Mouse (Mus musculus) mouse trophoblast stem cell (cell line): ENCODE measurements around the gene Scn3b.

Experiments
- in situ Hi-C, 2 experiments: fragments of 300-500 bp; cut with MseI, MboI; formaldehyde crosslinking; loops; 2 replicates in 1 of 2; 3 replicates in 1 of 2; pipeline ENCODE4 v1.15.1; 2025

The Scn3b gene

DNA sequence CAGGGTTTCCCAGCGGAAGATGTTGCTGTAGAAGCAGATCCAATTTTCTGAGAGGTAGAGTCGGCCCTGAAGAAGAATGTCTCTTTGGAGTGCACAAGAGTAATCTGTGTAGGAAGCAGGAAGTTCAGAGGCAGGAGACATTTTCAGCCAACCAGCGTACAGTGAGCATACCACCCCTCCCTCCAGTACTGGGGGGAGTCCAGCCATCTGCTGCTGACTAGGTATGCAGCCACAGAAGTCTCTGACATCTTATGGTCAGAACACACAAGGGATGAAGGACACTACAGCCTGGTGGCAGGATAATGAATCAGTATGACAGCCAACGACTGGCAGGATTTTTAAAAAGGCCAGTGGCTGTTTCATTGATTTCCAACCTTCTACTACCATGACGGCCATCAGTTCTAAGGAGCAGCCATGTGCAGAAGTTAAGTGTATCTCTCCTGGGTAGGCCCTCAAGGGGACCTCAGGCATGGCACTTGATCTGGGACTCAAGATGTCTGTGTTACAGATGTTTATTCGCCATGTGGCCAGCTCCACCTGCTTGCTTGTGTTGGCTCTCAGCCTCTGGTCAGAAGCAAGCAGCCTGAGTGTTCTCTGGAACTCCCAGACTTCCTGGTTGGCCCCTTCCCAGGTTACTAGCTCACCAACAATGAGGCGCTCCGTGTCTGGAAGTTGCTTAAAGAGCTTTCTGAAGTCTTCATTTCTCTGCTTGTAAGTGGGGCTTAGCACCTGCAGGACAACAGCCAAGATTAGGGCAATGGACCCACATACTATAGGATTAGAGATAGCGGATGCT is 48.0 kb downstream of the Scn3b start:
- in situ Hi-C loops, result no loop called here

GRCm38 (mm10) chr9:40317735-40318134 is 48.7 kb downstream of the Scn3b start:
- in situ Hi-C loops, result no loop called here

DNA sequence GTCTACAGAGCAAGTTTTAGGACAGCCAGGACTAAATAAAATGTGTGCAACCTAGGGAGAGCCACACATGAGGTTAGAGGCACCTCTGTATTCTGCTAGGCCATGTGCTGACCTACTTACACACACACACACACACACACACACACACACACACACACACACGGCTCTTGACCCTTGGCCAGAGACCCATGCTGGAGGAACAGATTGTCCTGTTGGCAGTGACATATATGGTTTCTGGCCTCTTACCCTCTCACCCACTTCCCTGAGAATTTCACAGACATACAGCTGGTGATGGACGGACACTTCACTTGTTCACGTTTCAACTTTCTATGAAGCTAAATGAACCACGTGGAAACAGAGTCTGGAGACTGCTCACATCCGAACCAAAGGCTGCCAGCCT is 49.8 kb downstream of the Scn3b start:
- in situ Hi-C loops, result no loop called here

DNA sequence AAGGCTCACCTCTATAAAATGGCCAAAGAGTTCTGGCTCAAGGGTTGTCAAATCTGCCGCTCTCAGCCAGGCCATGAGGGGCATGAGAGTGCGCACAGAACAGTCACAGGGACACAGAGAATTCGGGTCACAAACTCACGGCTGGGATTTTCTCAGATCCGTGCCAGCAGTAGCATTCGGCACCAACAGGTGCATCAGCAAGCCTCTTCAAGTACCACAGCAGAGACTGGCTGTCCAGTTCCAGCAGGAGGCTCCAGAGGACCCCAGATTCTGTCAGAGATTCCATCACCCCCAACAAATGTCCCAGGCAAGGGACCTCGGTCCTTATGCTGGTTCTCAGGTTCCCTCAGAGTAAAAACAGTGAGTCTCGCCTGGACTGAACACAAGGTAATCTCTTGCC is 51.4 kb downstream of the Scn3b start:
- in situ Hi-C loops, result no loop called here

DNA sequence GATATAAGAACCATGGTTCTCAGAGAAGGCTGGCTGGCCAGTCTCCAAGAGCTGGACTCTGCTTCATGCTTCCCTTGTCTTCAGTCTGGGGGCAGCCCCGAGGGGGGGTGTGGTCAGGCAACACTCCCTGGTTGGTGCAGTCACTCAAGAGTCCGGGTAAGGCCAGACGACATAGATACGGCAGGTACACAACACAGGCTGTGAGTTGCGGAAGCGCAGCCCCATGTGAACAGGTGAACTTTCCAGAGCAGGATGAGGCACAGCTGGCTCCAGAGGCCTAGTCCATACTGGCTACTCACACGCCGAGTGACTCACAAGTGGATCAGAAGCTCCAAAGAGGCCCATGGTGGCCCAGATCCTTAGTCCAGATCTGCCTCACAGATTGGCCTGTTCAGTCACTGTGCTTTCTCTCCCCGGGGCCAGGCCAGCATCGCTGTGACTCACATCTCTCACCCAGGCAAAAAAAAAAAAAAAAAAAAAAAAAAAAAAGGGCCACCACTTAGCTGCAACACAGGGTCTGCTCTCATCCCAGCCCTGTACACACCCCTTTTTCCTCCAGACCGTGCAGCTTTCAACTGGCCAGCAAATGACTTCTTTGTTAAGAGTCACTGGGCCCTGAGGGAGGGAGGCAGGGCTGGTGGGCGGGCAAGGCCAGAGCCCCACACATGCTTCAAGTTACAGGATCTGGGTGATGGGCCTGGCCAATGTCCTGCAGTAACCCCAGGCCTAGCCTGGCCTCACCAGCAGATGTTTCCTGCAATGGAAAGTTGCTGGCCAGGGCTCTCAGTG is 52.1 kb downstream of the Scn3b start:
- in situ Hi-C loops, result no loop called here

- in situ Hi-C loops, result no loop called here
These were observed 52.6 kb downstream of the Scn3b start for GRCm38 (mm10) chr9:40321668-40322003.

DNA sequence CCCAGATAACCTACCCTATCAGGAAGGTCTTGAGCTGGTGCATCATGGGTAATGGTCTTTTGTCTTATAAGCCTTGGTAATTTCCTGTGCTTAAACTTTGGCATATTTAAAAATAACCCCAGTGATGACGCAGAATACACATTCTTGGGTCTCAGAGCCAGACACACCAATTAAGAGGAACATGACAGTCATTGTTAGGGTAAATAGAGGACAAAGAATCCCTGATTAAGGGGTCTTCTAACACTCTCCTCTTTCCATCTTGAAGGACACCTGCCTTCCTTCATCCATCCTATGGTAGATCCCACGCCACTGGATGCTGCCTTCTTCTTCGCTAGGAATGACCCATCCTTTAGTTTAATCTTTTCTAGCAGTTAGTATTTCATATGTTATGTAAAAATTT is 53.4 kb downstream of the Scn3b start:
- in situ Hi-C loops, result no loop called here

DNA sequence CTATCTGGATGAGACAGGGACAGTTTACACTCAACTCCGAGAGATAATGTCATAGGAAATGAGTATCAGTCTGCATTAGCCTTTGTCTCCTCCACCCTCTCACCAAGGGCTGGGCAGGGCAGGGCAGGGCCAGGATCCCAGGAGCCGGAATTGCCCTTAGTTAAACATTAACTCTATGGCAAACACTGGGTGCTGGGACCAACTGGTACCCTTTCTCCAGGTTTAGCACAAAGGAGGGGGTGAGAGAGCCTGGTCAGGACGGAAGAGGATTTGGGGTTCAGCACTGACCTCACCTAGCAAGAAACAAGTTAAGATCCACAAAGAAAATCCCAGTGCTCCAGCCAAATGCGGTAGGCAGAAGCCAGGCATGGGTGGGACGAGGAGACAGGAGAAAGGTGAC is 54.2 kb downstream of the Scn3b start:
- in situ Hi-C loops, result no loop called here

GRCm38 (mm10) chr9:40323773-40324172 is 54.8 kb downstream of the Scn3b start:
- in situ Hi-C loops, result no loop called here

- in situ Hi-C loops, result no loop called here
These were observed 55.3 kb downstream of the Scn3b start for GRCm38 (mm10) chr9:40324232-40324792.

GRCm38 (mm10) chr9:40324826-40325225 is 55.8 kb downstream of the Scn3b start:
- in situ Hi-C loops, result no loop called here

DNA sequence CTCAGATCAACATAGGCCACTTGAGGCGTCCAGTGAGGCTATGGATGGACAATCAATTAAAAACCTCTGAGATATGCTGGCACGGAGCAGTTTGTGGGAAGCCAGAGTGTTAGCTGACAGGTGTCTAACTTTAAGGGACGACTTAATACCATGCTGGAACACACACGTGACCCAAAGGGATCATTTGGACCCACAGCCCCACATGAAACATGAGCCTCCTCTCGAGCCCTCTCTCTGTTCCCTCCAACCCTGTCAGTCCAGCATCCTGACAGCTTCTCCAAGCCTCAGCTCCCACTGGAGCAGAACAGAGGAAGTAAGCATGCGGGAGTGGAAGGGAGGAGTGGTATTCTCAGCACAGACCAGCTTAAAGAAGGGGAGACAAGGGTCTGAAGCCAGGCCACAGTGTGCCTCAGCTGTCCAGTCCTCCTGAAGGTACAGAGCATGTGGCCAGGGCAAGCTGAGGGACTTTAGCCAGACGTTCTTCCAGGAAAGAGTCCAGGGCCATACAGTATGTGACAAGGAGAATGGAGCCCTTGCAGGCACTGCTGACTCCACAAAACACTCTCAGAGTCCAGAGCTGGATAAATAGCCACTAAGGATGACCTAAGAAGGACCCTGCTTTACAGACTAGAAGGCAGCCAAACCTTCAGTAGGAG is 57.4 kb downstream of the Scn3b start:
- in situ Hi-C loops, result no loop called here

- in situ Hi-C loops, result no loop called here
These were observed 61.8 kb downstream of the Scn3b start for GRCm38 (mm10) chr9:40330609-40331382.

DNA sequence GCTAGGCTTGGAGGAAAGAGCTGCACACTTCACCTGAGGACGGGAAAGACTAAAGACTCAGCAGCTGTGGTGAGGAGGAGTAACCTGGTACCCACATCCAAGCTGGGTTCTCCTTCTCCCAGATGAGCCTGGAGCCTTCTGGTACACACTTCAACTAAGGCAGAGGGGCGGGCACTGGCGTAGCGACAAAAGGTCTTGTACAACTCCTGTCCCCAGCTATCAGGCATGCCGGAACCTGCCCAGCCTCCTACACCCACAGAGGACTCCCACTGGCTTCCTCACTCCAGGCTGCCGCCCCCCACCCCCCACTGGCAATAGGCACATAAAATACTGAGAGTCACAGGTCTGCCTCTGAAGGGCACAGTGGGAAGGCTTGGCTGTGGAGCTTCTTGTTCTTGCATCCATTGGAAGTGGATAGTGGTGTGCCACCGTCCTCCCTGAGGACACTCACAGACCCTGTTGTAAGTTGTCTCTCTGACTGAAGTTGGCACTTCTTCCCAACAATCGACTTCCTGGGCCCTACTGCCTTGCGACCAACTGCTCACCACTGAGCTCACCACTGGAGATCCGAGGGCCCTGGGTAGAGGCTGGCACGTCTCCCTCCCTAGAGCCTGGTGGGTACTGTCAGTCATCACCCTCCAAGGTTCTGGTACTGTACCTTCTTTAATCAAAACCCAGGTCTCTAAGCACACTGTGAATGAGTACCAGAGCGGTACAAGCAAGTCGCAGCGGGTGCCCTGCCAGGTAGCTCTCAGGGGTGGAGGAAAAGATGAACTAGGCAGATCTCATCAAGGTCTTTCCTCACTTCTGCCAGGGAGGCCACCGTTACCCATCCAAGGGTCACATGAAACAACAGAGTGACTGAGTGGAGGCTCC is 62.6 kb downstream of the Scn3b start:
- in situ Hi-C loops, result no loop called here

DNA sequence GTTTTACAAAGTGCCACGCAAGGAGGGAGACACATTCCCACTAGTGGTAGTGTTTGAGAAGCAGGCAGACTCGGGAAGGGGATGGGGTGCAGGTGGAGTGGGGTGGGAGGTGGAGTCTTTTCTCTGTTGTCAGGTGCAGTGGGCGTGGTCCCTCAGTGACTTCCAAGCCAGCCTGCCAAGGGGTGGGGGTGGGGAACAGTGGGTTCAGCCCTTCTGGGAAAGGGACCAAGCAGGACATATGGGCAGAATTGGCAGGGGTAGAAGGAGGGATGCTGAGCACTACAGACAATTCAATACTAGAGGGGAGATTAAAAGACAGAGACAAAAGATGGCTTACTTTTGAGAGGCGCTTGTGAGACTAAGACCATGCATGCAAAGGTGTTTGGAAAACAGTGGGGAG is 63.3 kb downstream of the Scn3b start:
- in situ Hi-C loops, result no loop called here

DNA sequence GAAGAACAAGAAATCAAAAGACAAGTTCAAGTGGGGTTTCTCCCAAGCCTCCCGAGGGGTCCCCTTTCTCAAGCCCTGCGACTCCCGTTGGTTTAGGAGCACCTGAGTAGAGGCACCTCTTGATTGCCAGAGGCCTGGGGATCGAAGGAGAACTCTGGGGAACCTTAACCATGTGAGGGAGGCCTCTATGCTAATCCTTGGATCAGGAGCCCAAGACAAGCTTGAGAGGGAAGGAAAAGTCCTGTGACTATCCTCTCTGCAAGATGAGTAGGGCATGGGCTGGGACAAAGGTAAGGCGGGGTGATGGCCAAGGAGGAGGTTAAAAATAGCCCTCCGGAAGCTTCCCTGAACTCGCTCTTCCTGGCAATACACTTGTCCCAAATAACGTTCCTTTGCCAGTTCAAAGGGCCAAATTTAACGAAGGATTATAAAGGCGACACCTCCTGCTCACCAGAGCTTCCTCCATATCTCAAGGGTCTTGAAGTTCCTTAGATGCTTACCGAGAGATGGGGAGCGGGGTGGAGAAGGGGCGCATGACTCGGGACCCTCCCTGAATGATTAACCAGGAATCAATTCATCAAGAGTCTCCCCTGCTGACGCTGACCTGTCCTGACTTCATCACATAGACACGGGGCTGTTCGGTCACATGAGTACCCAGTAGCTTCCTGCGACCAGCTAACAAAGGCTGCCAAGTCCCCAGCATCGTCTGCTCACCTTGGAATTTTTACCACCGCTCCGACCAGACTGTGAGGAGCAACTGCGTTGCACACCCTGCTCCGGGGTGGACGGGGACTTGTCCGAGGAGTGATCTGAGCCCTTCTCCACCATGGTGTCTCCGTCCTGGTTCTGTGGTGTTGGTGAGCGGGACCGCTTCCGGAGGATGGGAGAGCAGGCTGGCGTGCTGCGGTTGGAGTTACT is 64.0 kb downstream of the Scn3b start:
- in situ Hi-C loops, result no loop called here

DNA sequence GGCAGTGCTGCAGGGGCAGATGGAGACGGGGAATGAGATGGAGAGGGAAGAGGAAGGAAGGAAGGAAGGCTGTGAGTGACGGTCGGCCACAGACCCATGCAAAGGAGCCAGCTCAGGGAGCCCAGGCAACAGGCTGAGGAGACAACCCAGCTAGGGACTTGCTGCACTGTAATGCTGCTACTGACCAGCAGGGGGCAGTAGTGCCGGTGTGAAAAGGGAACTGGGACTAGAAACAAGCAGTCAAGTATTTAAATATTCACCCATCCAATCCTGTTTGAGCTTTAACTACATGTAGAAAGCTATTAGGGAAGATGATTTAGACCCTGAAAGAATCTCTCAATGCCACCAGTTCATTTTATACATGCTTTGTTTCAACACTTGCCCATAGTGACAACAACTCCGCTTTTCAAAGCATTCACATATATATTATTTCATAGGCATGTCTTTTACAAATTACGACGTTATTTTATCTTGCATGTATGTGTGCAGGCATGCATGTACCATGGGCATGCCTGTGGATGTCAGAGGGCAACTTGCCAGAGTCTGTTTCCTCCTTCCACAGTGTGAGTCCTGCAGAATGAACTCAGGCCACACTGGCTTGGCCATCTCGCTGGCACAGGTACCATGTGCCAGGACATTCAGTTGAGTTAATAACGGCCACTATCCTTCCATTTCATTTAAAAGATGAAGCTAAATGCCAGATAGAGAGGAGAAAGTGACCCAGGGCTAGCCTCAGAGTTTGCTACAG is 64.8 kb downstream of the Scn3b start:
- in situ Hi-C loops, result no loop called here

DNA sequence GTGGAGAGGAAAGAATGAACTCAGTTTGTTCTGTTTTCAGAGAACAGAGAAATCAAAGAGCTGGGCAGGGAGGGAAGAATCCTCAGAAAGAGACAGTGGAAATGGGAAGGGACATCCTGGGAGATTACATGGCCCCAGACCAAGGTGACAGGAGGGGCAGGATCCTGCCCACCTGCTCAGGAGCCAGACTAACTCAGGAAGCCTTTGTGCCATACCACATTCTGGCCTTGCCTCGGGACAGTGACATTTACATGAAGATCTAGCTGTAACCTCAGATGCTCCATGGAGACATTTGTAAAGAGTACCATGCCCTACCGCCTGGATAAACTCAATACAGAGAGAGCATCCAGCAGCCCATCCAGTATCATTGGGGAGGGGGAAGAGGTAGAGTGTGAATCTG is 65.6 kb downstream of the Scn3b start:
- in situ Hi-C loops, result no loop called here

DNA sequence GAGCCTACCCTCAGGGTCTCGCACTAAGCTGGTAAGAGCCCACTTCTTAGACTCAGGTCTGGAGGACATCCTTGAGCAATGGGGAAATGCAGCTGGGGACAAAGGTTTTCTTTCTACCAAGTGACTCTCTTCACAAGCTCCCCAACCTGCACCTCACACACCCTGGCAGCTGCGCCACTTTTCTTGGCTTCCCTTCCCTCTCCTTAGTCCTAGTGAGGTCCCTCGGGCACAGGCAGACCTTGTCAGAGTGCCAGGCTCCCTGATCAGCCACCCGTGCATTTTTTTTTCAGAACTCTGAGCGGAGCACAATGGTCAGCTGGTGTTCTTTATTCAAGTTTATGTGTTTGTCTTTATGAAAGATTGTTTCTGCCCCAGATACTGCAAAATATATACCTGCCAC is 67.7 kb downstream of the Scn3b start:
- in situ Hi-C loops, result no loop called here
